Mouse (Mus musculus) bone marrow, adult 2 months (tissue): ENCODE data around the gene Cphx1. TPM values are rescaled to one million over a fixed set of nuclear protein-coding genes. Genes with fewer than 3 reads are reported as not detected.
"Not testable (repeated sequence)": the region's sequence is repeated elsewhere in the genome, so short reads cannot be mapped to it uniquely, and the experiment has no call there.

Experiments used
- H3K27ac ChIP-seq: fragments of 200-500 bp; 2 replicates; pipeline ENCODE4 v1.5.1; 2012; ENCODE audit warnings: low read depth, mild to moderate bottlenecking, control low read depth, inconsistent platforms, low read length; ENCODE audit not compliant: control insufficient read depth, poor library complexity, insufficient read depth
- H3K4me1 ChIP-seq: fragments of 200-500 bp; 2 replicates; pipeline ENCODE4 v1.6.1; 2011; ENCODE audit warnings: low read length; ENCODE audit not compliant: control insufficient read depth, insufficient read depth
- H3K4me3 ChIP-seq: fragments of 200-500 bp; replicated peaks from 2 replicates; pipeline ENCODE3; 2011; ENCODE audit warnings: mild to moderate bottlenecking, low read depth, low read length, control low read depth; ENCODE audit not compliant: control insufficient read depth
- WGBS: fragments of 180-500 bp; shearing (Covaris S2); methylation state at CpG from one replicate; pipeline ENCODE4 v1.1.7; 2018; 5-methylcytosine and 5-hydroxymethylcytosine counted together
- polyA plus RNA-seq: library from polyadenylated mRNA; stranded (reverse); fragments of >200 nt; gene quantifications from 2 replicates; pipeline ENCODE4 v1.2.4, GENCODE M21; 2011; ENCODE audit warnings: low replicate concordance; ENCODE audit not compliant: missing spikeins, insufficient read depth, insufficient read length

The Cphx1 gene
- polyA plus RNA-seq, 1 experiment: not detected

- H3K4me3 ChIP-seq, H3K4me1 ChIP-seq, H3K27ac ChIP-seq: not testable (repeated sequence)
- no CpG with 5 or more reads among the region's 25 CpGs for WGBS
Measured at GRCm38 (mm10) chr14:25978371-25979241, 40.5 kb downstream of the Cphx1 start, which contains the start of gene Duxbl1. Duxbl1 (plus strand) TSS chr14:25978577.

GRCm38 (mm10) chr14:25979242-25979941, 41.3 kb downstream of the Cphx1 start:
- WGBS: 15% methylated on average over 8 of the region's 13 CpGs
- not testable (repeated sequence) for H3K4me3 ChIP-seq, H3K27ac ChIP-seq, H3K4me1 ChIP-seq

GRCm38 (mm10) chr14:25981880-25982279, 43.8 kb downstream of the Cphx1 start:
- H3K4me1 ChIP-seq, H3K4me3 ChIP-seq, H3K27ac ChIP-seq: not testable (repeated sequence)
- WGBS: 77% methylated on average over 9 of the region's 9 CpGs

Other genes starting within 250 kb of the Cphx1 start
- 22.2 and 34.3 TPM in 2 replicates for gene Ppif, start 244.2 kb upstream of the Cphx1 start, polyA plus RNA-seq
- gene Zcchc24, start 169.3 kb upstream of the Cphx1 start, polyA plus RNA-seq: 11.3 and 13.5 TPM in 2 replicates
- gene Anxa11, start 96.1 kb upstream of the Cphx1 start, polyA plus RNA-seq: 19.9 and 43.0 TPM in 2 replicates
- gene Plac9a, start 35.2 kb upstream of the Cphx1 start, polyA plus RNA-seq: not detected in 2 replicates
- gene Tmem254a, start 10.6 kb upstream of the Cphx1 start, polyA plus RNA-seq: not detected in 2 replicates
- gene Duxbl1, start 40.3 kb downstream of the Cphx1 start, polyA plus RNA-seq: not detected in 2 replicates
- gene Gm9780, start 104.4 kb downstream of the Cphx1 start, polyA plus RNA-seq: not detected in 2 replicates
- 5.1 and 11.7 TPM in 2 replicates for gene Tmem254c, start 129.1 kb downstream of the Cphx1 start, polyA plus RNA-seq
- not detected in 2 replicates for gene Cphx2, start 143.2 kb downstream of the Cphx1 start, polyA plus RNA-seq
- not detected in 2 replicates for gene Cphx3, start 144.0 kb downstream of the Cphx1 start, polyA plus RNA-seq
- 3.8 TPM in 1 of 2 replicates, not detected in the other for gene Duxbl2, start 180.0 kb downstream of the Cphx1 start, polyA plus RNA-seq
- gene Plac9b, start 244.2 kb downstream of the Cphx1 start, polyA plus RNA-seq: 13.7 and 20.2 TPM in 2 replicates